Mouse (Mus musculus) small intestine, adult 2 months (tissue): ENCODE data around the gene Pias4.

Source experiments
- CTCF ChIP-seq: fragments of 200-500 bp; IDR thresholded peaks from 2 replicates; pipeline ENCODE4 v1.5.1; 2012; ENCODE audit warnings: low read depth, mild to moderate bottlenecking, control low read depth, inconsistent platforms, low read length, moderate library complexity, mixed read lengths; ENCODE audit not compliant: insufficient replicate concordance, insufficient read length; ENCODE audit errors: extremely low read depth
- POLR2A ChIP-seq: fragments of 200-500 bp; IDR thresholded peaks from 2 replicates; pipeline ENCODE4 v1.6.1; 2012; ENCODE audit warnings: low read depth, mild to moderate bottlenecking, control low read depth, inconsistent platforms, low read length, moderate library complexity

DNA sequence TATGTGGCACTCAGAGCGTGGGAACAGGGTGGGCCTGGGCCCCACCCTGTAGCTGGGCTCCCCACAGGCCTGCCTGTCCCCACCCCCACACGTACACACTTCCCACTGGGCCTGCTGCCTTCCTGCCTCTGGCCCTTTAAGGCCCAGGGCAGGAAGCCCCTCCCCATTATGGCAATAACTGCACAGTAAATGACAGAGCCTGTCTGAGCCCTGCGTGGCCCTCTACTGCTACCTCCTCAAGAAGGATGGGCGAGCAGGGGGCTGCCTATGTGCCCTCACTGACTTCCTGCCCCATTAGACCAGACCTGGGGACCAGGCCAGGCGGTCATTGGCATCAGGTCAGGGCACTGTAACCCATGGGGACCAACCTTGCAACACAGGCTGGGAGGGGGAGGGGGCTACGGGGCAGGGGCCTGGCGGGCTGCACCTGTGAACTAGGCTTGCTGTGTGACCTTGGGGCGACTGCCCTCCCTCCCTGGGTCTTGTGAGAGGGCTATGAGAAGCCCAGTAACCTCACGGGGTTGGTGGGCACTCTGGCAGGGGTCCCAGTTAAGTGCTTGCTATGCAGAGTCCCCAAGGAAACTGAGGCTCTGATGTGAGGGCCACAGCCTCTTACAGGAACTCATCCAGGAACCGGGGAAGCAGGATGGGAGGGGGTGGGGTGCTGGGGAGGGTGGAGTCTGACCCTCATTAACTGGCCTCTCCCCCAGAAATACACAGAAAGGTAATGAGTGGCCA lies 26.8 kb downstream of the Pias4 start:
- TF ChIP-seq CTCF (no peak), POLR2A (no peak)
